Mouse (Mus musculus) cerebellum, adult 11-12 months (tissue): Measurements from ENCODE around the gene Lst1.

Source experiments
- DNase-seq: peaks from one replicate; pipeline ENCODE4 v3.0.0; 2022

Gene Lst1

DNA sequence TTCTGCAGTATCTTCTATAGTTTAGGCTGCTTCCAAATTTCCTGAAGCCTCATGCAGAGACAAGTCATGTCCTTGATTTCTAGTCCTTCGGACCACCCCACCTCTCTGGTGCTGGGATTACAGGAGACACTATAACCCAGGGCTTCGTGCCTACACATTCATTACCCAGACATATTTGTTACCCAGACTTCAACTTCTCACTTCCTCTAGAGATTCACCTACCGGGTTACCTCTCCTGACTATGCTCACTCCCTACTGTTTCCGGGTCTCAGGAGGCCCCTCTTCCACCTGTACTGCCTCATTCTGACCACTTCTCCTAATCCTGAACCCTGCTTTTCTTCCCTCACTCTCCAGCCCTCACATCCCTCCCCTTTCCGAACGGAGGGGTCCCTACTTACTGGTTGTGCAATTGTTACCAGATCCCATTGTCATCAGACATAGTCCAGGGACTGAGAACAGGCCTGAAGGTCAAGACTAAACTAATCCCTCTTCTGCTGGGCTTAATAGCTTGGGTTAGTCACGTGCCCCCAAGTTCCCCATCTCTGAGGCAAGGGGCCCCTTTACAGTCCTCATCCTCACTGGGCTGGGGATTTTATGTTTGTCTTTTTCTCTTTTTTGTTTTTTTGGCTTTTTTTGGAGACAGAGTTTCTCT lies at the start of gene Lst1:
Gene Lst1 (minus strand): TSS at position 481 of the 652 bp plus-strand sequence.
- no peak for DNase-seq

DNA sequence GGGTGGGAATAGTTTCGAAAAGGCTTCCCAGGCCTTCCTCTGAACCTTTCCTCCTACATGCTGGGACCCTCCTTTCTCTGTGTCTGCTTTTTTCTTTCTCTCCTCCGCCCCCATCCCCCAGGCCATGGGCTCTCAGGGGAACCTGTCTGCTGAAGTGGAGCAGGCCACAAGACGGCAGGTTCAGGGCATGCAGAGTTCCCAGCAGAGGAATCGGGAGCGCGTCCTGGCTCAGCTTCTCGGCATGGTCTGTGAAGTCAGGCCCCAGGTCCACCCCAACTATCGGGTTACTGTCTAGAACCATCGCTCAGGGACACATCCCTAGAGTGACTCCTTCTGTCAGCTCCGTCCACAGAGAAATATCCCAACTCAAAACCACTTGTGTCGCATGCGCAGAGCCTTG lies 49.3 kb upstream of the Lst1 start:
- DNase-seq = peak; percentile 64

DNA sequence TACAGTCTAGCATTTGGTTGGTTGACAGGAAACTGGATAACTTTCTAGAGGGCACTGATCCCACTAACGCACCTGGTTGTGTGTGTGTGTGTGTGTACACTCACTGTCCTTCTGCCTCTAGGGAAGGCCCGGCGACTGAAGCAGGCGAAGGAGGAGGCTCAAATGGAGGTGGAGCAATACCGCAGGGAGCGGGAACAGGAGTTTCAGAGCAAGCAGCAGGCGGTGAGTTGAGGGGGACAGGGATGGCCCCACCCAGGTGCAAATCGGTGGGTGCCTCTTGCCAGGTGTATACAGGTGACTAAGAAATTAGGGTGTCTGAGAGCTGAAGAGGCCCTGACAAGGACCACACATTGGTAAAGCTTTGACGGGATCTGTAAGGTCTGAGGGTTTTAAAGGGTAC lies 48.8 kb upstream of the Lst1 start:
- peak; percentile 71 for DNase-seq

DNA sequence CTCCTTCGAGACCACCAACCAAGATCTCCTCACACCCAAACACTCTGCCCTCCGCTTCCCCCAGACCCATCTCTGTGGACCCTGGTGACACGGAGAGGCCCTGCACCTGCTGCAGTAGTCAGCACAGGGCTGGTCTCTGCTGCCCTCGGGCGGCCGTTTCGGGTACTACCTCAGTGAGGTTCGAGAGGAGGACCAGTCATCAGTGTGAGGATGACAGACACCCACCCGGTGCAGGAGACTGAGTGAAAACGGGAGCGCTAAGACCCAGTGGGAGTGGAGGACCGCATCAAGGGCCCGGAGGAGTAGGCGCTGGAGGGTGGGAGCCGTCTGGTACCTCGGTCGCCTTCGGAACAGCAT lies 48.1 kb upstream of the Lst1 start:
- DNase-seq = peak; percentile 97

DNA sequence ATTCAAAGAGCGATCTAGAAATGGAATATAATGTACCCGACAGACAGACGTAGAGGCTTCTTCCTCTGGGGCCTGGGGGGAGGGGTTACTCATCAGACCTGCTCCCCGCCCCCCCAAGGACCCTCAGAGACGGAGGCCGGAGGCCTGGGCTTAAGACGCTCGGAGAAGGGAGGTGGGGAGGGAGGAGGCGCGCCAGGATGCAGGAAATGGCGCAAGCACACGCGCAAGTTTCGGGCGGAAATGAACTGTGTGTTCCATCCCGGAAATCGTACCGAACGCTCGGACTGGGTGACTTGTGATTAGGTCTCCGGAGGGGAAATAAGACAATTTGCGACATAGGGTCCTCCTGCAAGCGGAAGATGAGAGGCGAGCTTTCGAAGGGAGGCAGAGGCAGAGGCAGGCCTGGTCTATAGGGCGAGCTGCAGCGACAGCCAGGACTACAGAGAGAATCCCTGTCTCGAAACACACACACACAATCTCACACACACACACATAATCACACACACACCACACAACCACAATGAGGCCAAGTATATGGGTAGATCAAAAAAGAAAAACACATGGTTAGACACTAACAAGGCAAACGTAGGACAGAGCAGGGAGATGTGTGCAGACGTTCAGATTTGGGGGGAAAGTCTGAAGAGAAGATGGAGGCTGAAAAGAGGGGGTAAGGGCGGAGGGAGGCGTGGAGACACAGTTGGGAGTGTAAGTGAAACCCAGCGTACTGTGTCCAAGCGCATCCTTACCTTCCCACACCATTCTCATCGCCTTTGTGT lies 47.6 kb upstream of the Lst1 start, which contains the start of gene Nfkbil1:
Gene Nfkbil1 (minus strand): TSS at position 179 of the 776 bp plus-strand sequence.
- DNase-seq = peak; percentile 92

DNA sequence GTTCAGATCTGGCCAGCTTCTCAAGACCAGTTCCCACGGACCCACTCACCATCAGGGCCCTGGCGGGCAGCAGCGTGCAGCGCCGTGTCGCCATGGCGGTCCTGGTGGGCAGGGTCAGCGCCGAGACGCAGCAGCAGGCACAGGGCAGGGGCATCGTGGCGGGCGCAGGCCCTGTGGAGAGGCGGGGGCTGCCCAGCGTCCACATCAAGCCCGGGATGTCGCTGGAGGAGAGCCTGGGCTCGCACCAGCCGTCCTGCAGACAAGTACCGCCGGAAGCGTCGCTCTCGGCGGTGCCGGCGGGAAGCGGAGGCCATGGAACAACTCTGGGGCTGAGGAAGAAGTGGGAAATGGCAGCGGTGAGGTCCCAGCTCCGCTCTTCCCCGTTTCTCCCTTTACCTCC lies 46.7 kb upstream of the Lst1 start:
- peak; percentile 68 for DNase-seq

DNA sequence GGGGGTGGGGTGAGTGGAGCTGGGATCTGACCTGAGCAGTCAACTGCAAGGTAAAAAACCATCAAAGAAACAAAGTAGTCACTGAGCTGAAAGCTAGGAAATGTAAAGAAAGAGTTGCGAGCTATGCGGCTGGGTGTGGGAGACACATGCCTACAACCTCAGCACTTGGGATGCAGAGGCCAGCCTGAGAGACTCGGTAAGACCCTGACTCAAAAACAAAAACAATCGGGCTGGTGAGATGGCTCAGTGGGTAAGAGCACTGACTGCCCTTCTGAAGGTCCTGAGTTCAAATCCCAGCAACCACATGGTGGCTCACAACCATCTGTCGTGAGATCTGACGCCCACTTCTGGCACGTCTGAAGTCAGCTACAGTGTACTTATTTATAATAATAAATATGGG lies 45.9 kb upstream of the Lst1 start:
- DNase-seq = peak; percentile 37

DNA sequence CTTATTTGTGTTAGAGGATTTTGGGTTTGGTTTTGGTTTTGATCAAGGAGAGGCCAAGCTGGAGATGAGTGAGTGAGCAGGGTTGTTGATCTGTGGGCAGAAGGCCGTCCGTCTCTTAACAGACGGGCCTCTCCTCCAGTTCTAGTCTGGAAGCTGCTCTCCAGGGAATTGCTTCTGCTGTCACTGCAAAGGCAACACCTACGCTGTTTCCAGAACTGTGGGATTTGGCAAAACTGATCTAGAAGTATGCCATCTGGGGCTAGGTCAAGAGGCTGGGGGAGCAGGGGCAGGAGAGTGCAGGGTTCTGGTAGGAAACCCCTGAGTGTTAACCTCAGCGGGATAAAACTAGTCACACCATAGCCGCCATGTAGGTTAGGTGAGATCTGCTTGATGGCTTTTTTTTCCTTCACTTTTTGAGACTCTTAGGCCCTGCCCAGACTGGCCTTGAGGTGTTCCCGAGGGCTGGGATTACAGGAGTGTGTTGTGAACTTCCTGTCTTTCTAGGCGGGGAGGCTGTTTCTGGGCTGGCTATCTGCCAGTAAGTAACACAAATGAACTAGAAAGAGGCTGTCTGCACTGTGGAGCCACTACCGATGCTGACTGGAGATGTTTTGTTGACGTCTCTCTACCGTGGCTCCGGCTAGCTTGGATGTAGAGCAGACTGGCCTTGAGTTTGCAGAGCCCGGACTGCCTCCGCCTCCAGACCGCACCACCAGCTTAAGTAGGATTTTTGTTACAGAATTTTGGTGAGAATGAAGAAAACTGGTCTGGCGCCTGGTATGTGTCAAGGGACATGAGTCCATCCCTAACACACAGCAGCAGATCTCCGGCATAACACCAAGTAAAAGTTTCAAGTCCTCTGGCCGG lies 45.1 kb upstream of the Lst1 start, which contains the start of gene Atp6v1g2:
Gene Atp6v1g2 (plus strand): TSS at position 547 of the 867 bp plus-strand sequence.
- DNase-seq = peak; percentile 43

DNA sequence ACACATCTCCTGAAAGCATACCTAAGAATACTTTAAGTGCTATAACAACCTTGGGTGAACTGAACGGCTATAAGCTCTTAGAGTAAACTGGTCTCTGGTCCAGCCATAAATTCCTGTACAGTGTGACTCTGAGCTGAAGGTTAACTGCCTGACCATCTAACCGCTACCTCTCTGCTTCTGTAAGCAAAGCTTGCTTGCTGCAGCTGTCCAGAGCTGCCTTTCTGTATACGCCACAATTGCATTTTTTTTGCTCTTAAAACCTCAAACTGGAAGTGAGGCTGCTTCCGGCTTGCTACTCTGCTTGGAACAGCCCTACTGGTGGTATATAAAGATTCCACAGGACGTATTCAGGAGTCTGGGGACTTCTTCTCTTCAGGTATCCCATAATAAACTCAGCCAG lies 44.4 kb upstream of the Lst1 start:
- DNase-seq = no peak

DNA sequence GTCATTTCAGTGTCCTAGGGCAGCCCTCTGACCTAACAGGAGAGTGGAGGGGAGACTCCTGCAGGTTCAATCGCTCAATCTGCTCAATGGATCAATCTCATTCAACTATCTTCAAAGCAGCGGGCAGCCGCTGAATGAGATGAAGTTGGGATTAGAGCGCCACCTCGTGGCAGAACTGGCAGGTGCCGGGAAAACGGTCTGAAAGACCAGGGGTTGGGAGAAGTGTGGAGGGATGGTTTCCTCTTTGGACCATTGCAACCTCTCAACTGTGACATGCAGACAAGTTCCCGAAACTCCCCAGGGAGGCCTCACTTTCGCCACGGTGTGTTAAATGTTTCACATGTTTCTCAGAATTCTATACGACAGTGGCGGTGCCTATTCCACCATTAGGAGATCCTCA lies 43.8 kb upstream of the Lst1 start:
- peak; percentile 68 for DNase-seq

DNA sequence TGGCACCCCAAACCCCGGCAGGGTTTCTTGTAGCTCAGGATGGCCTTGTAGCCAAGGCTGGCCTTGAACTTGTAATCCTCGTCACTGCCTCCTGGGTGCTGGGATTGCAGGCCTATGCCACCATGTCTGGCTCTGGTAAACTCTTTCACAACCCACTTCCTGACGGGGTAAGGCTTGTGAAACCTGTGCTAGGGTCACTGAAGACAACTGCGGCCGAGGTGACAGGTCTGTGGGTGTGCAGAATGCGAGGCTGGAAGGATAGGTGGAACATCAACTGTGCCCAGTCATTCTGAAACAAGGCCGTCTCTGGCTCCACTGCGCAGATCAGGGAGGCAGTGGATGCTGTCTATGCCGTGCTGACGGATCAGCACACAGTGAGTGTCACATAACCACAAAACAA lies 42.8 kb upstream of the Lst1 start:
- peak; percentile 18 for DNase-seq

DNA sequence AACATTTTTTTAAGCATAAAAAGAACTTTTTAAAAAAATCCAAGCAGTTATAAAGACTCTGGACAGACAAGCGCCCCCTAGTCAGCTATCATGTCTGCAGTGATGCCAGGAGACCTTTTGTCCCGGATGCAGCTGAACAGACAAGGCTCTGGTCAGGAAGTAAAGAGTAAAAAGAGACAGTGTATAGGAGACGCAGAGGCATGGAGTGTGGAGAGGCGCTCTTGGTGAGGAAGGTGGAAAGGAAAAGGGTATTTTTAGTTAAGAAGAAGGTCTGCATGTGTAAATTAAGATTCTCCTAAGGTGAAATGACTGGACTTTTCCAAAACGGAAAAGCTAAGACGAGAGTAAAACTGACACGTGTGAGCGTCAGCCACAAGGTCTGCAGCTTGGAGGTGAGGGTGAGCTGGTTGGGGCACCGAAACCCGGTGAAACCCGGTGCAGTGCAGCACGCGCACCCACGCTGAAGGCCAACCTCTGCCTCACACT lies 38.4 kb upstream of the Lst1 start:
- no peak for DNase-seq

DNA sequence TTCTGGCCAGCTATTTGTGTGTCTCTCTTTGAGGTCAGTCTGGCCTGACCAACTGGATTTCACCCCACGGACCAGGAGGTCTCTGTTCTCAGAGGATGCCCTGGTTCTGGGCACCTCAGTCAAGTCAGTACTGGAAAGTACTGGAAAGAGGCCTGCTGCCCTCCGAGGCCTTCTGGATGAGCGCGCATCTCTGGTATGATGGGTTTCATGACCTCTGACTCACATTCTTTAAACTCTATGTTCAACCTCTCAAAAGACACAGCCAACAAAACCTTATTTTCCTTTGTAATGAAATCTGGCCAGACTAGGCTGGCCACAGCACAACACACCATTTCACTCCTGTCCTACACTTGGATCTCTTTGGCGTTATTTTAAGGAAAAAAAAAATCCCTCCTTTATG lies 37.2 kb upstream of the Lst1 start:
- DNase-seq = no peak

DNA sequence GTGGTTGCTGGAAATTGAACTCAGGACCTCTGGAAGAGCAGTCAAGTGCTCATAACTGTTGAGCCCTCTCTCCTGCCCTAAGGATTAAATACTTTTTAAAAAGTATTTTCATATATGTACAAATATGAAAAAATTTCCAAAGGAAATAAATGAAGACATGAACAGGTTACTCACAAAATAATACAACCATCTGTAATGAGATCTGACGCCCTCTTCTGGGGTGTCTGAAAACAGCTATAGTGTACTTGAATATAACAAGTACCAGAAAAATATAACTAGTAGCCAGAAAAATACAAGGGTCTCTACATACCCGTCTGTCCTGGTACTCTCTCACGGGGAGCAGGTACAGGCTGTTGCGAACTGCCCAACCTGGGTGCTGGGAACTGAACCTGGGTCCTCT lies 36.4 kb upstream of the Lst1 start:
- no peak for DNase-seq

DNA sequence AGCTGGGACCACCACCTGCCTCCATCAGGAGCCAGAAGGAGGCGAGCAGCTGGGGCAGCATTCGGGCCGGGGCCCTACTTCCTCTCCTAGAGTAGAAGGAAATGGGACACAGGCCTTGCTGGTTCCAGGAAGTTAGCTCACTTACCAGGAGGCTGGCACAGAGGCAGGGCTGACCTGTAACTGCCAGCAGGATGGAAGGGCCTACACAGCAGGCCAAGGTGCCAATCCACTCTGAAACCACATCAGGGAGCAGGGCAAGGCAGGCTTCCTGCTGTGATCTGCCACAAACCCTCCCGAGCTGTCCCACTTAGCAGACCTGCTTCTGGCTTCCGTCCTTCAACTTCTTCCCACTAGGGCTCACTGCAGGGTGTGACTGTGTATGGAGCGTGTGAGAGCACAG lies 34.1 kb upstream of the Lst1 start:
- DNase-seq = peak; percentile 14

DNA sequence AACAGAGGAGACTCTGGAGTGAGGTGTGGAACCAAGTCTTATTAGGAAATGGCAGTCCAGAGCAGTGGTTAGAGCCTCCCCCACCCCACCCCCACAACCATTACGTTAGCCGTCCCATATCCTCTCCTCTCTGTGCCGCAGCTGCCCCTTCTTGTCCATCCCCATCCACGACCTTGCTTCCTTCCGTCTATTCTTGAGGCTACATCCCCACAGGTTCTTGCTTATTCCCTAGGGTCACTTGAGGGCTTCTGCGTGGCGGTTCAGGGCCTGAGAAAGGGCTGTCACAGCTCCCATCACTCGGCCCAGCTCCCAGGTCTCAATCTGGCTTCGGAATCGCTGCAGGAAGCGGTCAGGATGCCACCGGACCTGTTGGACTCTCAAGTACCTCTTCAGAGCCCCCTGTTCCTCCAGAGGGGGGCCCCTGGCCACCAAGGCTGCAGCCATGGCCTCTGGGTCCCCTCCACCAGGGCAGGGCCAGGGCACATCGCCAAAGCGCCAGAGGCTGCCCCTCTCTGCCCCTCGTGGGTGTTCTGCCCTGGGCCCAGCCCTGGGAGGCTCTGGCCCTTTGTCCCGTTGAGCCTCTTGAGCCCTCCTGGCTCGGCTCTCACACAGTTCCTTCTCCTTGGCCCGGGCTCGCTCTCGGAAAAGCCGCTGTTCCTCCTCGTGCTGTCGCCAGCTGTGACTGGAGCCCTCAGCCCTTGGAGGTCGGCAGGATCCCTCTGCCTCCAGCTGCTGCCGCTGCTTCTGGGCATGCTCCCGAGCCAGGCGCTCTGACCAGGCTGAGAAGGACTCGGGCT lies 32.1 kb upstream of the Lst1 start, which contains the start of gene Gm16181:
Gene Gm16181 (plus strand): TSS at position 679 of the 797 bp plus-strand sequence.
- DNase-seq = peak; percentile 12

DNA sequence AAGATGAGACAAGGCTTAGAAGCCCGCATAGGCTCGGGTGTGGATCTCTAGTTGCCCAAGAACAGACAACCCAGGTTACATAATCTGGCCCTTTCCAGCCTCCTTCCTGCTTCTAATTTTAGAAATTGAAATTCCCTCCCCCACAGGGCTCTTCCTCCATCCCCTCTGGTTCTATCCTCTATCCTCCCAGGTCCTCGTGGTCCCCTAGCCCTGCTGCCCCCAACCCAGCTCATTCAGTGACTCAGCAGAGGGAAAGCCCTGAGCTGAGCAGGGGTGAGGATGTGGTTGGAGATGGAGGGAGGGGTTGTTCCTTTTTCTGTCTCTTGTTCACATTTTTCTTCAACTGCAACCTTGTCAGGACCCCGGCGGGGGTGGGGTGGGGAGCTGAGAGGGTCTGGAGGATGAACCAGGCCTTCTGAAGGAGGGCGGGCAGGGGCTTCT lies 31.4 kb upstream of the Lst1 start:
- DNase-seq = peak; percentile 13

DNA sequence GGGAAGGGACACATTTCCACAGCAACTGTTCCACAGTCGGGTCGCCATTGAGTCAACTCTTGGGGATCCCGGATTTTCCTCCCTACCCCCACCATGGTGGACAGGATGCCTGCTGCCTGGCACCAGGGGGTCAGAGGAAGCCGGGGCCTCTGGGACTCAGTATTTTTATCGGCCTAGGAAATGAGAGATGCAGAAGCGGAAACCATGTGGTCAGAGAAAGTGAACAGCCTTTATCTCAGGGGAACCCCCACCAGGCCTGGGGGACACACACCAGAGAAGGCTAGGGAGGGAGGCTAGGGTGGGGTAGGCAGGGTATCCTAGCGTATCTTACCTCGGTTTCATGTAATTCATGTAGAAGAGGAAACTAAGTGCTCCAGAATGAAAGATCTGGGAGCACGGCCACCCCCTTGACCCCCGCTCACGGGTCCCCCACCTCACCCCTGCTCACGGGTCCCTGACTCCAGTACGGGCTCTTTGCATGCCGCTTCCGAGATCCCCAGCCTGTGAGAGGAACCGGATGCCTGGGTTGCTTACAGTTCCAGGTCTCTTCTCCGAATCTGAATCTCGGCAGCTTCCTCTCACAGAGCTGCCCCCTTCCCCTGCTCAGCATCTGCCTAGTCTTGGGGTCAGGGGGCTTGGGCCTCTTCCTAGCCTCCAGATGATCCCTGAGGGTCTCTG lies 30.4 kb upstream of the Lst1 start:
- no peak for DNase-seq

DNA sequence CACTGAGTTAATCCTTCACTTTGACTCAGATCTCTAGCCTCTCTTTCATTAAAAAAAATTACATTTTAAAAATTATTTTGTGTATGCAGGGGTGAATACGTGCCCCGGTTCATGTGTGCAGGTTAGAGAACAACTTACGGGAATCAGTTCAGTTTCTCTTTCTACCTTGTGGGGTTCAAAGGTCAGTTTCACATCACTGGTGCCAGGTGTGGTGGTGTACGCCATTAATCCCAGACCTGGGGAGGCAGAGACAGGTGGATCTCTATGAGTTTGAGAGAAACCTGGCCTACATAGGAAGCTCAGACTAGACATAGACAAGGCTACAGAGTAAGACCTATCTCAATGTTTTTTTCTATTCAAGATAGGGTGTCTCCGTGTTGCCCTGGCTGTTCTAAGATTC lies 24.8 kb upstream of the Lst1 start:
- DNase-seq = no peak

DNA sequence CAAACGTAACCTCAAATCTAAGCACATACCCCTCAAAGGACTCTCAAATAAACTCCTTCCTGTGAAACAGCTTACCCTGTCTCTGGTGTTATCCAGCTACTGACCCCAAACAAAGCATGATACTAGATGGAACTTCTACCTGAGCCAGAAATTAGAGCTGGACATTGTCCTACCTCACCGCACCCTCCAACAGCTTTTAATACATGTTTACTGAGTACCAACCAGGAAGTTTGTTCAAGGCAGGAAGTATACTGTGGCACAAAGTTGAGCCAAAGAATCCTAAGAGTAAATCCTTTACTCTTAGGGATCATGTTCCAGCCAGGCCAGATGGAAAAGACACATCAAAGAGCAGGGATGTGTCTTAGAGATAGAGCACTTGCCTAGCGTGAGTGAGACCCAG lies 22.4 kb upstream of the Lst1 start:
- no peak for DNase-seq

DNA sequence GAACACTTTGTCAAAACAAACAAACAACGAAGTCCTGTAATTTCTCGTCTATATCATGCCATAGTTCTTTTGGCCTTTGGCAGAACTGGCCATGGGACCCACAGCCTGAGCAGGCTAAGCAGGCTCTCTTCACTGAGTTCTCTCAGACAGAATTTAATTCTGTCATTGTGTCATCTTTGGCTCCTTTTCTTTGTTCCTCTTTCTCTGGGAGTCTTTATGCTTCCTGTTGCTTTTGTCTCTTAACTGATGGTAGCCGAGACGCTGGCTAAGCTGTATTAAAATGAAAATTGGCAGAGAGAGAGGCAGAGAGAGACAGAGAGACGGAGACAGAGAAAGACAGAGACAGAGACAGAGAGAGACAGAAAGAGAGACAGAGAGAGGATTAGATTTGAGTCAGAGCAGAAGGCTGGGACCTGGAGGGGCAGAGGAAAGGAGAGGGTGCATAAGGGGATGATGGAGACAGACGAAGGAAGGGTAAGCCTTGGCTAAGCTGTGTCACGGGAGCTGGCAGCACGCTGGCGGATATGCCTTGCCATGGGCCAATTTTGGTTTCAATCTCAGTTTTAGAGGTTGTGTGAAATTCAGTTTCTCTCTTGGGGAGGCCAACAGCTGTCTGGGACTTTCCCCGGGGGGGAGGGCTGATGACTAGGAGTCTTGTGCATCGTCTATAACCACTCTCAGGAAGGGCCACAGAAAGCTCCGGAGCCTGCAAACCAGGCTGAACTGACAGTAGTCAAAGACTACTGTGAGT lies 21.7 kb upstream of the Lst1 start:
- DNase-seq = no peak
